Mouse (Mus musculus) midbrain, embryonic 15.5 days (tissue): ENCODE data around the gene Atp6v1d. TPM values are rescaled to one million over a fixed set of nuclear protein-coding genes. Genes with fewer than 3 reads are reported as not detected.

ENCODE experiments used
- polyA plus RNA-seq: library from polyadenylated mRNA; unstranded; fragments of >200 nt; fragmentation: Nextera tagmentation; extraction: Ambion mirVana; gene quantifications from 2 replicates; pipeline ENCODE4 v1.2.1, GENCODE M21; 2015

Atp6v1d gene
- polyA plus RNA-seq, 1 experiment from 2014 or later = 121 TPM

Other genes starting within 250 kb of the Atp6v1d start
- gene Fam71d, start 170.1 kb downstream of the Atp6v1d start, polyA plus RNA-seq = 0.64 and 1.1 TPM in 2 replicates
- 11.8 and 14.8 TPM in 2 replicates for gene Mpp5, start 112.7 kb downstream of the Atp6v1d start, polyA plus RNA-seq
- gene Eif2s1, start 181 bp upstream of the Atp6v1d start, polyA plus RNA-seq = 132 and 135 TPM in 2 replicates
- 1.5 and 2.0 TPM in 2 replicates for gene Plek2, start 45.3 kb upstream of the Atp6v1d start, polyA plus RNA-seq
- 82.0 and 82.1 TPM in 2 replicates for gene Tmem229b, start 146.0 kb upstream of the Atp6v1d start, polyA plus RNA-seq
- gene Plekhh1, start 167.5 kb upstream of the Atp6v1d start, polyA plus RNA-seq = 3.3 and 3.7 TPM in 2 replicates
- 21.7 and 22.9 TPM in 2 replicates for gene Pigh, start 228.0 kb upstream of the Atp6v1d start, polyA plus RNA-seq